Comparison of ENCODE assay signal across 13 mouse cellular contexts in genomic region chr12:26280719-26281480, GRCm38 (mm10).
DNase-seq lines count a peak whose midpoint lies in the region; ATAC-seq lines count a peak whose summit lies in the region.
"Had no signal": no experiment of that assay in that cellular context is flagged by ENCODE, and none has a peak within 500 bp of the region (broad histone marks: within the 10 kb centered on the region; RNA-seq: fewer than 3 reads in every experiment).

No protein-coding gene starts in this region.

- no peaks in the 10 kb centered on the region for H3K9me3 ChIP-seq in heart, embryonic 10.5 days
- no peaks in the 10 kb centered on the region for H3K9me3 ChIP-seq in lung, embryonic 16.5 days (ENCODE audit: control insufficient read depth, low read length)
- H3K9me3 ChIP-seq: kidney, embryonic 15.5 days had no signal

- peak; percentile 86 for ATAC-seq in lung, embryonic 16.5 days (ENCODE audit: low read depth)
- ATAC-seq in activated CD4-positive, CD25-positive, alpha-beta regulatory T cell, adult 4 months = no peak

- H3K27ac ChIP-seq in heart, embryonic 10.5 days = no peak overlapping the region
- no peak overlapping the region for H3K27ac ChIP-seq in lung, embryonic 16.5 days (ENCODE audit: low read length)
- H3K27ac ChIP-seq: gastrocnemius, adult 2 months; kidney, embryonic 15.5 days; layer of hippocampus, adult 2 months had no signal

- DNase-seq in heart, postnatal 10 days = peak; percentile 2 to 13
- DNase-seq in heart, embryonic 10.5 days (ENCODE audit: low spot score) = no peak
- DNase-seq in right cerebral cortex, postnatal 4 days = peak; percentile 24
- DNase-seq in right cerebral cortex, postnatal 14 days = no peak
- no peak for DNase-seq in thymus, adult 18-20 months
- DNase-seq: cerebellum, adult 18-20 months; gastrocnemius, adult 2 months; liver had no signal

- H3K9ac ChIP-seq in lung, embryonic 16.5 days (ENCODE audit: low read length) = no peak overlapping the region
- H3K9ac ChIP-seq: kidney, embryonic 15.5 days had no signal

- H3K36me3 ChIP-seq in heart, embryonic 10.5 days = no peaks in the 10 kb centered on the region
- H3K36me3 ChIP-seq in lung, embryonic 16.5 days (ENCODE audit: control insufficient read depth, insufficient read depth, low read length) = no peaks in the 10 kb centered on the region
- H3K36me3 ChIP-seq: kidney, embryonic 15.5 days had no signal

- 58% methylated on average over 3 of the region's 3 CpGs for WGBS in heart, embryonic 10.5 days
- WGBS in lung, embryonic 16.5 days = 53% methylated on average over 3 of the region's 3 CpGs

- H3K4me3 ChIP-seq in heart, embryonic 10.5 days = no peak overlapping the region
- no peak overlapping the region for H3K4me3 ChIP-seq in lung, embryonic 16.5 days (ENCODE audit: low read length)
- H3K4me3 ChIP-seq: gastrocnemius, adult 2 months; kidney, embryonic 15.5 days; layer of hippocampus, adult 2 months had no signal

- H3K4me1 ChIP-seq in heart, embryonic 10.5 days = peaks cover 5% of the 10 kb centered on the region; the same call in 1 of the 2 replicates
- H3K4me1 ChIP-seq in lung, embryonic 16.5 days (replicated peaks; ENCODE audit: control insufficient read depth, insufficient read depth, low read length) = no peaks in the 10 kb centered on the region

- no peaks in the 10 kb centered on the region for H3K27me3 ChIP-seq in heart, embryonic 10.5 days (ENCODE audit: insufficient read depth, poor library complexity, severe bottlenecking)
- H3K27me3 ChIP-seq in lung, embryonic 16.5 days (ENCODE audit: control insufficient read depth, insufficient read depth, low read depth, low read length) = no peaks in the 10 kb centered on the region
- H3K27me3 ChIP-seq: CH12.LX; kidney, embryonic 15.5 days had no signal

- no peak overlapping the region for H3K4me2 ChIP-seq in lung, embryonic 16.5 days (ENCODE audit: low read depth, low read length)
- H3K4me2 ChIP-seq: kidney, embryonic 15.5 days had no signal

- intact Hi-C loops in heart, postnatal 10 days (cut with DNase I) = no loop called here

Comparison
In these comparisons a context has a peak if more than half of its experiments do, and no peak if none do; other contexts are left out.
1. DNase-seq: peak in heart, postnatal 10 days (2 of 2) and right cerebral cortex, postnatal 4 days (single experiment); none in heart, embryonic 10.5 days (single experiment), right cerebral cortex, postnatal 14 days (single experiment) and thymus, adult 18-20 months (0 of 2).